Mouse (Mus musculus) neural tube, embryonic 11.5 days (tissue): ENCODE data around the gene Cd48. TPM values are rescaled to one million over a fixed set of nuclear protein-coding genes. Genes with fewer than 3 reads are reported as not detected.

Experiments used
- ATAC-seq: fragments of 200-750 bp; cut with Nextera tagmentation; 2 replicates; pipeline ENCODE4 v1.8.0; 2017; ENCODE audit warnings: moderate number of reproducible peaks, mild to moderate bottlenecking, moderate TSS enrichment, moderate library complexity; ENCODE audit not compliant: insufficient read depth, low FRiP score, low TSS enrichment
- DNase-seq: peaks from one replicate; pipeline ENCODE4 v3.0.0-alpha.2; 2015; ENCODE audit warnings: low spot score
- H3K27ac ChIP-seq: fragments of 300-500 bp; sonication (generic); 2 replicates; pipeline ENCODE4 v1.5.1; 2014; ENCODE audit warnings: low read depth, mild to moderate bottlenecking, low read length
- H3K27me3 ChIP-seq: fragments of 300-500 bp; sonication (generic); 2 replicates; pipeline ENCODE4 v1.6.1; 2014; ENCODE audit warnings: mild to moderate bottlenecking, low read length, mixed read lengths; ENCODE audit not compliant: control insufficient read depth, insufficient read depth
- H3K36me3 ChIP-seq: fragments of 300-500 bp; sonication (generic); 2 replicates; pipeline ENCODE4 v1.6.1; 2014; ENCODE audit warnings: mild to moderate bottlenecking, low read length, moderate library complexity, mixed read lengths; ENCODE audit not compliant: control insufficient read depth, insufficient read depth
- H3K4me1 ChIP-seq: fragments of 300-500 bp; sonication (generic); 2 replicates; pipeline ENCODE4 v1.6.1; 2014; ENCODE audit warnings: low read length, mixed read lengths; ENCODE audit not compliant: control insufficient read depth, insufficient read depth
- H3K4me2 ChIP-seq: fragments of 300-500 bp; sonication (generic); 2 replicates; pipeline ENCODE4 v1.6.1; 2014; ENCODE audit warnings: low read depth, mild to moderate bottlenecking, moderate library complexity
- H3K4me3 ChIP-seq: fragments of 300-500 bp; sonication (generic); 2 replicates; pipeline ENCODE4 v1.5.1; 2014; ENCODE audit warnings: low read depth, low read length
- H3K9ac ChIP-seq: fragments of 300-500 bp; sonication (generic); 2 replicates; pipeline ENCODE4 v1.6.1; 2014; ENCODE audit warnings: mild to moderate bottlenecking, low read length
- H3K9me3 ChIP-seq: fragments of 300-500 bp; sonication (generic); 2 replicates; pipeline ENCODE4 v1.6.1; 2016; ENCODE audit warnings: low read length; ENCODE audit not compliant: control insufficient read depth
- WGBS: fragments of 180-500 bp; shearing (Covaris S2); extraction: QIAGEN DNeasy Blood & Tissue Kit; methylation state at CpG from one replicate; pipeline ENCODE4 v1.1.7; 2014; 5-methylcytosine and 5-hydroxymethylcytosine counted together
- microRNA-seq: library from miRNA; unstranded; fragments of <30 nt; microRNA quantifications from one replicate; pipeline ENCODE4, GENCODE M21; 2016
- polyA plus RNA-seq: library from polyadenylated mRNA; unstranded; fragments of >200 nt; fragmentation: Nextera tagmentation; extraction: Ambion mirVana; gene quantifications from 2 replicates; pipeline ENCODE4 v1.2.1, GENCODE M21; 2014

Gene Cd48
- polyA plus RNA-seq, 1 experiment from 2014 or later, result 0.72 TPM

GRCm38 (mm10) chr1:171716232-171716631, 34.4 kb downstream of the Cd48 start:
- no peaks in the 10 kb centered on the region for H3K4me1 ChIP-seq
- 33% methylated on average over 1 of the region's 1 CpGs for WGBS
- ATAC-seq (no peak), DNase-seq (no peak)
- no peak overlapping the region for H3K4me3 ChIP-seq
- no peak overlapping the region for H3K9ac ChIP-seq
- no peak overlapping the region for H3K27ac ChIP-seq
- no peaks in the 10 kb centered on the region for H3K36me3 ChIP-seq
- H3K27me3 ChIP-seq, result no peaks in the 10 kb centered on the region
- H3K4me2 ChIP-seq, result no peak overlapping the region
- no peaks in the 10 kb centered on the region for H3K9me3 ChIP-seq

DNA sequence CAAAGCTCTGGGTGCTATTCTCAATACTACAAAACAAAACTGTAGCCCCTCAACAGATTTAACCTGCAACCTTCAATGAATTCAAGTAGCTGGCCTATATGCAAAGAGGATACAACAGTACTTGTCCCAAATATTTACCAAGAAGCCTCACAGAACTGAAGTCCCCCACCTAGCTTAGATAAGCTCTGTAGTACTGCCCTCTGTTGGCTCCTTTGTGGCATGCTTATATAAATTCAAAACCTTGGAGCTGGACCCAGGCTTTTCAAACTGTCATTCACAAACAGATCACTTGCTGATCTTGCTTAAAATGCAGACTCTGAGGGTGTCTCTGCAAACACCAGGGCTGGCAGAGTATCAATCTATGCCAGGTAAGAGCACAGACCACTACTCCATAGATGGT, 49.4 kb downstream of the Cd48 start:
- Histone ChIP-seq H3K4me1 (no peaks in the 10 kb centered on the region), H3K9ac (no peak overlapping the region), H3K4me2 (no peak overlapping the region), H3K9me3 (no peaks in the 10 kb centered on the region), H3K27me3 (no peaks in the 10 kb centered on the region), H3K4me3 (no peak overlapping the region), H3K36me3 (no peaks in the 10 kb centered on the region), H3K27ac (no peak overlapping the region)
- DNase-seq (no peak), ATAC-seq (no peak)

DNA sequence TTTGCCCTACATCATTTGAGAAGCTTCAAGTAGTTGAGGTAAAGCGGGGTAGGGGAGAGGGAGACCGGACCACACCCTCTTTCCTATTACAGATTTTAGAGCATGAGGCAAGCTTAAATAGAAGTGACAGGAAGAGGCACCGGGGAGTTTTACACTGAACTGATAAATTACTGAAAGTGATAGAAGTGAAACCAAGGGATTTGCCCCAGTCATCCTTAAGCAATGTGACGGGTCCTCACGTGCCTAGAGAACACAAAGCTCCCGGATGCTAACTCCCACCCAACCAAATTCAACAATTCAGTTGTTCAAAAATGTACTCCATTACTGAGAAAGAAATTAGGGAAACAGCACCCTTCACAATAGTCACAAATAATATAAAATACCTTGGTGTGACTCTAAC, 53.1 kb downstream of the Cd48 start:
- Histone ChIP-seq H3K4me3 (no peak overlapping the region), H3K27ac (no peak overlapping the region), H3K9ac (no peak overlapping the region), H3K36me3 (no peaks in the 10 kb centered on the region), H3K4me2 (no peak overlapping the region), H3K27me3 (no peaks in the 10 kb centered on the region), H3K4me1 (no peaks in the 10 kb centered on the region), H3K9me3 (no peaks in the 10 kb centered on the region)
- 85% methylated on average over 6 of the region's 6 CpGs for WGBS
- ATAC-seq (no peak), DNase-seq (no peak)

- H3K4me3 ChIP-seq, result no peak overlapping the region
- H3K27ac ChIP-seq, result no peak overlapping the region
- no peak for ATAC-seq
- DNase-seq, result no peak
- H3K36me3 ChIP-seq, result no peaks in the 10 kb centered on the region
- no peaks in the 10 kb centered on the region for H3K9me3 ChIP-seq
- no peaks in the 10 kb centered on the region for H3K27me3 ChIP-seq
- no peak overlapping the region for H3K4me2 ChIP-seq
- 93% methylated on average over 3 of the region's 3 CpGs for WGBS
- no peaks in the 10 kb centered on the region for H3K4me1 ChIP-seq
- no peak overlapping the region for H3K9ac ChIP-seq
Observed at GRCm38 (mm10) chr1:171748127-171748969, 66.5 kb downstream of the Cd48 start.

Small RNA genes within 50 kb of the gene (microRNA-seq; reads per million reads assigned to microRNA genes)
- not detected for gene Mir7683

Other genes with a start within 250 kb of the Cd48 start
- gene F11r, start 244.5 kb upstream of the Cd48 start, polyA plus RNA-seq, result 16.9 and 21.0 TPM in 2 replicates
- gene Alyref2, start 178.5 kb upstream of the Cd48 start, polyA plus RNA-seq, result 13.2 and 15.7 TPM in 2 replicates
- not detected in 2 replicates for gene Itln1, start 146.7 kb upstream of the Cd48 start, polyA plus RNA-seq
- 0.12 TPM in 1 of 2 replicates, not detected in the other for gene Cd244a, start 122.8 kb upstream of the Cd48 start, polyA plus RNA-seq
- not detected in 2 replicates for gene Ly9, start 74.6 kb upstream of the Cd48 start, polyA plus RNA-seq
- gene Slamf7, start 29.0 kb upstream of the Cd48 start, polyA plus RNA-seq, result not detected in 2 replicates
- gene Slamf1, start 85.1 kb downstream of the Cd48 start, polyA plus RNA-seq, result 0.08 and 0.40 TPM in 2 replicates
- gene Cd84, start 157.7 kb downstream of the Cd48 start, polyA plus RNA-seq, result 0.59 and 1.2 TPM in 2 replicates
- not detected in 2 replicates for gene Gm10521, start 213.7 kb downstream of the Cd48 start, polyA plus RNA-seq
- 0.23 TPM in 1 of 2 replicates, not detected in the other for gene Slamf6, start 235.5 kb downstream of the Cd48 start, polyA plus RNA-seq